Mouse (Mus musculus) kidney, embryonic 16.5 days (tissue): ENCODE measurements around the gene Rusc1. TPM values are rescaled to one million over a fixed set of nuclear protein-coding genes. Genes with fewer than 3 reads are reported as not detected.

Source experiments
- polyA plus RNA-seq: library from polyadenylated mRNA; unstranded; fragments of >200 nt; fragmentation: Nextera tagmentation; extraction: Ambion mirVana; gene quantifications from 2 replicates; pipeline ENCODE4 v1.2.1, GENCODE M21; 2015

Rusc1 gene
- polyA plus RNA-seq, 1 experiment from 2014 or later: 21.3 TPM

Other genes with a start within 250 kb of the Rusc1 start
- 61.9 and 69.8 TPM in 2 replicates for gene Msto1, start 179.3 kb downstream of the Rusc1 start, polyA plus RNA-seq
- 16.6 and 22.1 TPM in 2 replicates for gene Ash1l, start 142.7 kb downstream of the Rusc1 start, polyA plus RNA-seq
- 161 and 163 TPM in 2 replicates for gene Dap3, start 142.1 kb downstream of the Rusc1 start, polyA plus RNA-seq
- gene Gm43738, start 7.8 kb upstream of the Rusc1 start, polyA plus RNA-seq: not detected in 2 replicates
- gene Fdps, start 8.6 kb upstream of the Rusc1 start, polyA plus RNA-seq: 175 and 179 TPM in 2 replicates
- gene Pklr, start 42.8 kb upstream of the Rusc1 start, polyA plus RNA-seq: 4.7 and 5.0 TPM in 2 replicates
- gene Hcn3, start 66.9 kb upstream of the Rusc1 start, polyA plus RNA-seq: 1.8 and 2.0 TPM in 2 replicates
- gene Clk2, start 71.5 kb upstream of the Rusc1 start, polyA plus RNA-seq: 29.1 and 30.6 TPM in 2 replicates
- 140 TPM in 2 replicates for gene Scamp3, start 84.2 kb upstream of the Rusc1 start, polyA plus RNA-seq
- 43.6 and 51.2 TPM in 2 replicates for gene Fam189b, start 89.8 kb upstream of the Rusc1 start, polyA plus RNA-seq
- gene Gba, start 109.6 kb upstream of the Rusc1 start, polyA plus RNA-seq: 54.9 and 56.1 TPM in 2 replicates
- 18.2 and 18.4 TPM in 2 replicates for gene Thbs3, start 121.9 kb upstream of the Rusc1 start, polyA plus RNA-seq
- 227 and 235 TPM in 2 replicates for gene Mtx1, start 133.8 kb upstream of the Rusc1 start, polyA plus RNA-seq
- gene Muc1, start 135.7 kb upstream of the Rusc1 start, polyA plus RNA-seq: 20.0 and 23.6 TPM in 2 replicates
- 272 and 300 TPM in 2 replicates for gene Krtcap2, start 152.7 kb upstream of the Rusc1 start, polyA plus RNA-seq
- 4.7 and 6.0 TPM in 2 replicates for gene Trim46, start 153.0 kb upstream of the Rusc1 start, polyA plus RNA-seq
- gene Dpm3, start 166.0 kb upstream of the Rusc1 start, polyA plus RNA-seq: 127 and 146 TPM in 2 replicates
- 58.8 and 64.3 TPM in 2 replicates for gene Slc50a1, start 177.3 kb upstream of the Rusc1 start, polyA plus RNA-seq
- 81.9 and 86.7 TPM in 2 replicates for gene Efna1, start 187.8 kb upstream of the Rusc1 start, polyA plus RNA-seq
- gene Efna3, start 229.7 kb upstream of the Rusc1 start, polyA plus RNA-seq: 11.5 and 11.8 TPM in 2 replicates
- gene Efna4, start 244.7 kb upstream of the Rusc1 start, polyA plus RNA-seq: 29.2 and 31.3 TPM in 2 replicates